Mouse (Mus musculus) lung, embryonic 14.5 days (tissue): ENCODE measurements at regions not wholly inside any gene's neighbourhood (a gene's known extent, or its start where the extent isn't known, plus 50 kb on each side); places are given as distances from the start of the nearest gene placed in this dataset.

Source experiments
- ATAC-seq: fragments of 200-750 bp; cut with Nextera tagmentation; 2 replicates; pipeline ENCODE4 v1.8.0; 2017; ENCODE audit warnings: mild to moderate bottlenecking, moderate TSS enrichment, moderate library complexity; ENCODE audit not compliant: insufficient read depth
- DNase-seq: peaks from one replicate; pipeline ENCODE4 v3.0.0-alpha.2; 2015
- H3K27ac ChIP-seq: fragments of 300-500 bp; sonication (generic); 2 replicates; pipeline ENCODE4 v1.5.1; 2014; ENCODE audit warnings: low read depth, mild to moderate bottlenecking, moderate library complexity
- H3K27me3 ChIP-seq: fragments of 300-500 bp; sonication (generic); 2 replicates; pipeline ENCODE4 v1.6.1; 2014; ENCODE audit warnings: low read length, control low read depth; ENCODE audit not compliant: insufficient read depth
- H3K36me3 ChIP-seq: fragments of 300-500 bp; sonication (generic); 2 replicates; pipeline ENCODE4 v1.6.1; 2014; ENCODE audit warnings: control low read depth; ENCODE audit not compliant: insufficient read depth
- H3K4me1 ChIP-seq: fragments of 300-500 bp; sonication (generic); 2 replicates; pipeline ENCODE4 v1.6.1; 2014; ENCODE audit warnings: antibody characterized with exemption, control low read depth; ENCODE audit not compliant: insufficient read depth
- H3K4me2 ChIP-seq: fragments of 300-500 bp; sonication (generic); 2 replicates; pipeline ENCODE4 v1.6.1; 2014; ENCODE audit warnings: mild to moderate bottlenecking
- H3K4me3 ChIP-seq: fragments of 300-500 bp; sonication (generic); 2 replicates; pipeline ENCODE4 v1.5.1; 2014; ENCODE audit warnings: low read depth, low read length
- H3K9ac ChIP-seq: fragments of 300-500 bp; sonication (generic); 2 replicates; pipeline ENCODE4 v1.6.1; 2014
- H3K9me3 ChIP-seq: fragments of 300-500 bp; sonication (generic); 2 replicates; pipeline ENCODE4 v1.6.1; 2016; ENCODE audit warnings: low read depth, low read length, control low read depth
- CTCF ChIP-seq: IDR thresholded peaks from 2 replicates; pipeline ENCODE4 v1.5.1; 2016; ENCODE audit warnings: antibody characterized with exemption, low read depth
- WGBS: fragments of 180-500 bp; shearing (Covaris S2); extraction: QIAGEN DNeasy Blood & Tissue Kit; methylation state at CpG from one replicate; pipeline ENCODE4 v1.1.7; 2014; 5-methylcytosine and 5-hydroxymethylcytosine counted together

- DNase-seq (no peak), ATAC-seq (no peak)
- WGBS = 74% methylated on average over 2 of the region's 2 CpGs
- H3K4me3 ChIP-seq = no peak overlapping the region
- H3K27ac ChIP-seq = no peak overlapping the region
- no peaks in the 10 kb centered on the region for H3K9me3 ChIP-seq
- TF ChIP-seq CTCF = no peak
- no peak overlapping the region for H3K9ac ChIP-seq
- no peaks in the 10 kb centered on the region for H3K4me1 ChIP-seq
- H3K27me3 ChIP-seq = no peaks in the 10 kb centered on the region
- H3K4me2 ChIP-seq = no peak overlapping the region
- no peaks in the 10 kb centered on the region for H3K36me3 ChIP-seq
Observed at GRCm38 (mm10) chr5:12219424-12220107, 163.6 kb upstream of the Sema3d start.

- no peak for ATAC-seq
- 83% methylated on average over 1 of the region's 1 CpGs for WGBS
Observed at GRCm38 (mm10) chr5:12222622-12223021, 160.6 kb upstream of the Sema3d start.

GRCm38 (mm10) chr5:12233377-12234096 is 149.6 kb upstream of the Sema3d start:
- Histone ChIP-seq H3K4me1 (no peaks in the 10 kb centered on the region), H3K9ac (no peak overlapping the region), H3K4me2 (no peak overlapping the region), H3K4me3 (no peak overlapping the region), H3K9me3 (no peaks in the 10 kb centered on the region), H3K36me3 (no peaks in the 10 kb centered on the region), H3K27ac (no peak overlapping the region), H3K27me3 (no peaks in the 10 kb centered on the region)
- 33% methylated on average over 5 of the region's 5 CpGs for WGBS
- DNase-seq (peak; percentile 80), ATAC-seq (peak; percentile 90)
- no peak for TF ChIP-seq CTCF

More at GRCm38 (mm10) chr5:12222622-12223021, 160.6 kb upstream of the Sema3d start:
- Histone ChIP-seq H3K4me3 (no peak overlapping the region), H3K4me2 (no peak overlapping the region), H3K4me1 (no peaks in the 10 kb centered on the region), H3K27me3 (no peaks in the 10 kb centered on the region), H3K9me3 (no peaks in the 10 kb centered on the region), H3K9ac (no peak overlapping the region), H3K36me3 (no peaks in the 10 kb centered on the region), H3K27ac (no peak overlapping the region)
- TF ChIP-seq CTCF = no peak
- no peak for DNase-seq

GRCm38 (mm10) chr5:12243179-12243805 is 139.9 kb upstream of the Sema3d start:
- Histone ChIP-seq H3K9me3 (no peaks in the 10 kb centered on the region), H3K4me1 (no peaks in the 10 kb centered on the region), H3K9ac (no peak overlapping the region), H3K27me3 (no peaks in the 10 kb centered on the region), H3K4me3 (no peak overlapping the region), H3K4me2 (peak overlapping the region; percentile 4; the same call in 1 of the 2 replicates), H3K36me3 (no peaks in the 10 kb centered on the region), H3K27ac (peak overlapping the region; percentile 32; the same call in 1 of the 2 replicates)
- ATAC-seq = peak; percentile 81
- WGBS = 26% methylated on average over 9 of the region's 9 CpGs
- no peak for TF ChIP-seq CTCF
- peak; percentile 51 for DNase-seq

GRCm38 (mm10) chr5:12293685-12294084 is 89.5 kb upstream of the Sema3d start:
- no peak for ATAC-seq
- H3K4me2 ChIP-seq = peak overlapping the region; percentile 20; the same call in 1 of the 2 replicates
- no peaks in the 10 kb centered on the region for H3K9me3 ChIP-seq
- no peaks in the 10 kb centered on the region for H3K4me1 ChIP-seq
- H3K27ac ChIP-seq = no peak overlapping the region
- TF ChIP-seq CTCF = no peak
- no peaks in the 10 kb centered on the region for H3K36me3 ChIP-seq
- 22% methylated on average over 4 of the region's 4 CpGs for whole genome bisulfite sequencing
- no peak overlapping the region for H3K9ac ChIP-seq
- H3K27me3 ChIP-seq = no peaks in the 10 kb centered on the region
- no peak for DNase-seq
- no peak overlapping the region for H3K4me3 ChIP-seq

- no peak for TF ChIP-seq CTCF
- Histone ChIP-seq H3K27ac (no peak overlapping the region), H3K9ac (no peak overlapping the region), H3K9me3 (no peaks in the 10 kb centered on the region), H3K27me3 (no peaks in the 10 kb centered on the region), H3K36me3 (no peaks in the 10 kb centered on the region), H3K4me2 (no peak overlapping the region), H3K4me1 (no peaks in the 10 kb centered on the region), H3K4me3 (no peak overlapping the region)
- DNase-seq (no peak), ATAC-seq (no peak)
- WGBS = 46% methylated on average over 2 of the region's 2 CpGs
Observed at GRCm38 (mm10) chr5:12297331-12297730, 85.9 kb upstream of the Sema3d start.
